18 mouse cellular contexts compared by ENCODE assay signal in the genomic region with DNA sequence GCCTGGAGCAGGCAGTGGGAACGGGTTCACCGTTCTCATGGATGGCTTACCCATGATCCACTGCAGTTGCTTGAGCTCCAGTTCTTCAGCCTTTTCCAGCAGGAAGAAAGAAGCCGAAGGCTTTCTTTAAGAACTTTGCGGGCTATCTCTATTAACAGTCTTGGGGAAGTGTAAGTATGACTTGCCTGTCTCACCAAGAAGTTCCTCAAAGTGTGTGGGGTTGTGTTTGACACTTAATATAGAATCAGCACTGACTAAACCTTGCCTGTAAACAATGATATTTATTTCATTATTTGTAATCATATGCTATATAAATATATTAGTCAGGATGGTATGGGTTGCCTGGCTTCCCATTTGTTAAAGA.
"Had no signal": no experiment of that assay in that cellular context is flagged by ENCODE, and none has a peak within 500 bp of the region (broad histone marks: within the 10 kb centered on the region; RNA-seq: fewer than 3 reads in every experiment).

No protein-coding gene starts in this region.

- H3K27me3 ChIP-seq: limb, embryonic 15.5 days; lung, embryonic 15.5 days; midbrain, embryonic 13.5 days had no signal

- H3K4me1 ChIP-seq: limb, embryonic 12.5 days; limb, embryonic 15.5 days; lung, embryonic 15.5 days had no signal

- H3K9me3 ChIP-seq: limb, embryonic 12.5 days; limb, embryonic 15.5 days; lung, embryonic 15.5 days; midbrain, embryonic 13.5 days had no signal

- H3K27ac ChIP-seq: limb, embryonic 12.5 days; limb, embryonic 15.5 days; liver, embryonic 14.5 days; lung, embryonic 15.5 days; midbrain, embryonic 13.5 days had no signal

- H3K4me3 ChIP-seq: limb, embryonic 12.5 days; limb, embryonic 15.5 days; lung, embryonic 15.5 days; midbrain, embryonic 13.5 days had no signal

- H3K9ac ChIP-seq: limb, embryonic 12.5 days; limb, embryonic 15.5 days; liver, embryonic 14.5 days; lung, embryonic 15.5 days; midbrain, embryonic 13.5 days had no signal

- ATAC-seq: intestine, embryonic 16.5 days; midbrain, embryonic 13.5 days had no signal

- DNase-seq: kidney, adult 18-20 months; kidney, adult 9 months; kidney, postnatal 14 days; kidney, postnatal 4 days; layer of hippocampus, postnatal 36 days; left cerebral cortex, postnatal 4 days; lung, adult 18-20 months; lung, postnatal 10 days; lung, postnatal 36 days; right cerebral cortex, postnatal 4 days; thymus, postnatal 25 days had no signal

- H3K36me3 ChIP-seq: limb, embryonic 12.5 days; limb, embryonic 15.5 days; lung, embryonic 15.5 days; midbrain, embryonic 13.5 days had no signal

- H3K4me2 ChIP-seq: limb, embryonic 12.5 days; limb, embryonic 15.5 days; liver, embryonic 11.5 days; lung, embryonic 15.5 days; midbrain, embryonic 13.5 days had no signal
